Mouse (Mus musculus): Measurements from ENCODE around the gene 1700013G24Rik. TPM values are rescaled to one million over a fixed set of nuclear protein-coding genes. Genes with fewer than 3 reads are reported as not detected.

The 1700013G24Rik gene
- polyA plus RNA-seq, 1 experiment from 2014 or later, result 0.23 TPM

- Histone ChIP-seq H3K4me2 (no peak overlapping the region), H3K36me3 (no peaks in the 10 kb centered on the region), H3K27me3 (no peaks in the 10 kb centered on the region), H3K9me3 (no peaks in the 10 kb centered on the region), H3K9ac (0 out of 2 replicates have a peak overlapping the region, but pooled peaks have one; percentile 14), H3K4me3 (no peak overlapping the region), H3K27ac (peak overlapping the region; percentile 61), H3K4me1 (peaks cover 94% of the 10 kb centered on the region)
- ATAC-seq (ENCODE audit: insufficient number of reproducible peaks, low FRiP score, low TSS enrichment, low read depth), result no peak
- WGBS, result 25% methylated on average over 19 of the region's 19 CpGs
These were observed 27.3 kb downstream of the 1700013G24Rik start for GRCm38 (mm10) chr4:137480191-137480992.

- Histone ChIP-seq H3K27ac (peak overlapping the region; percentile 61), H3K36me3 (no peaks in the 10 kb centered on the region), H3K4me1 (peaks cover 94% of the 10 kb centered on the region), H3K27me3 (no peaks in the 10 kb centered on the region), H3K9ac (0 out of 2 replicates have a peak overlapping the region, but pooled peaks have one; percentile 14), H3K4me3 (no peak overlapping the region), H3K9me3 (no peaks in the 10 kb centered on the region), H3K4me2 (no peak overlapping the region)
- WGBS, result 13% methylated on average over 1 of the region's 1 CpGs
- ATAC-seq (ENCODE audit: insufficient number of reproducible peaks, low FRiP score, low TSS enrichment, low read depth), result no peak
These were observed 27.9 kb downstream of the 1700013G24Rik start for GRCm38 (mm10) chr4:137480993-137481340.

- WGBS, result 43% methylated on average over 13 of the region's 13 CpGs
- Histone ChIP-seq H3K27me3 (no peaks in the 10 kb centered on the region), H3K36me3 (no peaks in the 10 kb centered on the region), H3K4me3 (no peak overlapping the region), H3K4me2 (no peak overlapping the region), H3K9me3 (no peaks in the 10 kb centered on the region), H3K9ac (no peak overlapping the region), H3K4me1 (peaks cover 94% of the 10 kb centered on the region), H3K27ac (peak overlapping the region; percentile 61)
- no peak for ATAC-seq (ENCODE audit: insufficient number of reproducible peaks, low FRiP score, low TSS enrichment, low read depth)
These were observed 28.4 kb downstream of the 1700013G24Rik start for GRCm38 (mm10) chr4:137481381-137482030.

GRCm38 (mm10) chr4:137483871-137484270 is 30.8 kb downstream of the 1700013G24Rik start:
- Histone ChIP-seq H3K36me3 (no peaks in the 10 kb centered on the region), H3K4me2 (no peak overlapping the region), H3K4me3 (no peak overlapping the region), H3K27me3 (no peaks in the 10 kb centered on the region), H3K27ac (peak overlapping the region; percentile 57; the same call in 1 of the 2 replicates), H3K4me1 (peaks cover 94% of the 10 kb centered on the region), H3K9ac (no peak overlapping the region), H3K9me3 (no peaks in the 10 kb centered on the region)
- ATAC-seq (ENCODE audit: insufficient number of reproducible peaks, low FRiP score, low TSS enrichment, low read depth), result no peak
- WGBS, result 48% methylated on average over 16 of the region's 16 CpGs

GRCm38 (mm10) chr4:137484586-137484985 is 31.5 kb downstream of the 1700013G24Rik start:
- Histone ChIP-seq H3K9ac (no peak overlapping the region), H3K4me1 (peaks cover 94% of the 10 kb centered on the region), H3K4me3 (no peak overlapping the region), H3K36me3 (no peaks in the 10 kb centered on the region), H3K4me2 (no peak overlapping the region), H3K27me3 (no peaks in the 10 kb centered on the region), H3K27ac (peak overlapping the region; percentile 57; the same call in 1 of the 2 replicates), H3K9me3 (no peaks in the 10 kb centered on the region)
- no peak for ATAC-seq (ENCODE audit: insufficient number of reproducible peaks, low FRiP score, low TSS enrichment, low read depth)
- 61% methylated on average over 7 of the region's 7 CpGs for WGBS

GRCm38 (mm10) chr4:137485258-137485960 is 32.3 kb downstream of the 1700013G24Rik start:
- ATAC-seq (ENCODE audit: insufficient number of reproducible peaks, low FRiP score, low TSS enrichment, low read depth), result no peak
- H3K27ac ChIP-seq, result peak overlapping the region; percentile 57

GRCm38 (mm10) chr4:137486081-137487014 is 33.3 kb downstream of the 1700013G24Rik start:
- no peak for ATAC-seq (ENCODE audit: insufficient number of reproducible peaks, low FRiP score, low TSS enrichment, low read depth)
- H3K4me2 ChIP-seq, result no peak overlapping the region
- H3K36me3 ChIP-seq, result no peaks in the 10 kb centered on the region
- H3K27me3 ChIP-seq, result no peaks in the 10 kb centered on the region
- 32% methylated on average over 20 of the region's 20 CpGs for WGBS
- H3K27ac ChIP-seq, result peak overlapping the region; percentile 91
- H3K9ac ChIP-seq, result no peak overlapping the region; the same call in 1 of the 2 replicates
- no peaks in the 10 kb centered on the region for H3K9me3 ChIP-seq
- peaks cover 86% of the 10 kb centered on the region for H3K4me1 ChIP-seq
- H3K4me3 ChIP-seq, result no peak overlapping the region

More at GRCm38 (mm10) chr4:137485258-137485960, 32.3 kb downstream of the 1700013G24Rik start:
- 31% methylated on average over 14 of the region's 14 CpGs for WGBS
- Histone ChIP-seq H3K9me3 (no peaks in the 10 kb centered on the region), H3K4me1 (peaks cover 94% of the 10 kb centered on the region), H3K9ac (no peak overlapping the region), H3K36me3 (no peaks in the 10 kb centered on the region), H3K4me2 (no peak overlapping the region), H3K27me3 (no peaks in the 10 kb centered on the region), H3K4me3 (no peak overlapping the region)

- H3K9ac ChIP-seq, result no peak overlapping the region
- 44% methylated on average over 10 of the region's 10 CpGs for WGBS
- no peak overlapping the region for H3K4me2 ChIP-seq
These were observed 34.4 kb downstream of the 1700013G24Rik start for GRCm38 (mm10) chr4:137487286-137488000.

GRCm38 (mm10) chr4:137488038-137488437 is 35.0 kb downstream of the 1700013G24Rik start:
- WGBS, result 34% methylated on average over 11 of the region's 11 CpGs
- no peak overlapping the region for H3K4me3 ChIP-seq
- H3K4me1 ChIP-seq, result peaks cover 84% of the 10 kb centered on the region
- no peak overlapping the region for H3K9ac ChIP-seq
- no peaks in the 10 kb centered on the region for H3K9me3 ChIP-seq
- no peaks in the 10 kb centered on the region for H3K27me3 ChIP-seq
- 0 out of 2 replicates have a peak, but pooled peaks cover 6% of the 10 kb centered on the region for H3K36me3 ChIP-seq
- ATAC-seq (ENCODE audit: insufficient number of reproducible peaks, low FRiP score, low TSS enrichment, low read depth), result no peak
- H3K4me2 ChIP-seq, result no peak overlapping the region
- H3K27ac ChIP-seq, result peak overlapping the region; percentile 91

More at GRCm38 (mm10) chr4:137487286-137488000, 34.4 kb downstream of the 1700013G24Rik start:
- H3K4me1 ChIP-seq, result peaks cover 81% of the 10 kb centered on the region
- H3K27me3 ChIP-seq, result no peaks in the 10 kb centered on the region
- ATAC-seq (ENCODE audit: insufficient number of reproducible peaks, low FRiP score, low TSS enrichment, low read depth), result no peak
- H3K4me3 ChIP-seq, result no peak overlapping the region
- peak overlapping the region; percentile 91 for H3K27ac ChIP-seq
- H3K36me3 ChIP-seq, result 0 out of 2 replicates have a peak, but pooled peaks cover under 1% of the 10 kb centered on the region
- no peaks in the 10 kb centered on the region for H3K9me3 ChIP-seq

- H3K4me3 ChIP-seq, result no peak overlapping the region
- peak; percentile 78 for ATAC-seq (ENCODE audit: insufficient number of reproducible peaks, low FRiP score, low TSS enrichment, low read depth)
- H3K9me3 ChIP-seq, result no peaks in the 10 kb centered on the region
- no peaks in the 10 kb centered on the region for H3K27me3 ChIP-seq
- H3K4me1 ChIP-seq, result peaks cover 82% of the 10 kb centered on the region
- H3K36me3 ChIP-seq, result 0 out of 2 replicates have a peak, but pooled peaks cover 6% of the 10 kb centered on the region
- no peak overlapping the region for H3K9ac ChIP-seq
- peak overlapping the region; percentile 35 for H3K4me2 ChIP-seq
- 17% methylated on average over 12 of the region's 12 CpGs for WGBS
- H3K27ac ChIP-seq, result peak overlapping the region; percentile 91
These were observed 35.7 kb downstream of the 1700013G24Rik start for GRCm38 (mm10) chr4:137488571-137489303.

Data from limb, embryonic 15.5 days (tissue).